Mouse (Mus musculus) MEL (cell line): ENCODE measurements around the gene Urb1. TPM values are rescaled to one million over a fixed set of nuclear protein-coding genes. Genes with fewer than 3 reads are reported as not detected.

Source experiments
- DNase-seq: peaks from one replicate; pipeline ENCODE4 v3.0.0; 2011; ENCODE audit warnings: low read depth, low spot score
- H3K27ac ChIP-seq: 2 replicates; pipeline ENCODE4 v1.5.1; 2012; ENCODE audit warnings: low read depth, mild to moderate bottlenecking, control low read depth, low read length, moderate library complexity; ENCODE audit not compliant: control insufficient read depth
- H3K27me3 ChIP-seq, 2 experiments: fragments of 150-350 bp in 1 of 2; sonication (generic) in 1 of 2; 2 replicates each; pipeline ENCODE4 v1.6.1; 2012; ENCODE audit warnings: low read length in 2 of 2, mild to moderate bottlenecking in 2 of 2, improper control_type of control experiment in 1 of 2, moderate library complexity in 1 of 2; ENCODE audit not compliant: insufficient read depth in 2 of 2, control insufficient read depth in 1 of 2
- H3K36me3 ChIP-seq, 2 experiments: 2 replicates each; pipeline ENCODE4 v1.6.1; 2012 to 2014; ENCODE audit warnings: low read length in 2 of 2, improper control_type of control experiment in 1 of 2, inconsistent platforms in 1 of 2, mild to moderate bottlenecking in 1 of 2; ENCODE audit not compliant: insufficient read depth in 2 of 2, control insufficient read depth in 1 of 2
- H3K4me1 ChIP-seq, 2 experiments: fragments of 150-350 bp in 1 of 2; sonication (generic) in 1 of 2; 2 replicates each; pipeline ENCODE4 v1.6.1; 2012; ENCODE audit warnings: low read length in 2 of 2, improper control_type of control experiment in 1 of 2, mild to moderate bottlenecking in 1 of 2; ENCODE audit not compliant: insufficient read depth in 2 of 2, control insufficient read depth in 1 of 2
- H3K4me3 ChIP-seq, 2 experiments: fragments of 150-350 bp in 1 of 2; sonication (generic) in 1 of 2; 2 replicates each; pipeline ENCODE4 v1.5.1; 2012; ENCODE audit warnings: low read depth in 2 of 2, low read length in 2 of 2, mild to moderate bottlenecking in 2 of 2, moderate library complexity in 2 of 2, control low read depth in 1 of 2, improper control_type of control experiment in 1 of 2; ENCODE audit not compliant: control insufficient read depth in 1 of 2, insufficient read depth in 1 of 2
- H3K79me2 ChIP-seq: 2 replicates; pipeline ENCODE4 v1.6.1; 2012; ENCODE audit warnings: mild to moderate bottlenecking, low read length, moderate library complexity; ENCODE audit not compliant: control insufficient read depth, poor library complexity, insufficient read depth
- H3K9ac ChIP-seq: 2 replicates; pipeline ENCODE4 v1.6.1; 2012; ENCODE audit warnings: low read depth, mild to moderate bottlenecking, control low read depth, low read length, moderate library complexity; ENCODE audit not compliant: control insufficient read depth, poor library complexity, severe bottlenecking
- H3K9me3 ChIP-seq: fragments of 150-350 bp; sonication (generic); replicated peaks from 2 replicates; pipeline ENCODE4 v1.6.1; 2012; ENCODE audit warnings: mild to moderate bottlenecking, low read length, improper control_type of control experiment, moderate library complexity; ENCODE audit not compliant: insufficient read depth
- CHD1 ChIP-seq: IDR thresholded peaks from 2 replicates; pipeline ENCODE4 v1.6.1; 2012; ENCODE audit warnings: low read depth, mild to moderate bottlenecking, inconsistent platforms, low read length, improper control_type of control experiment
- E2F4 ChIP-seq: IDR thresholded peaks from 2 replicates; pipeline ENCODE4 v1.6.1; 2011; ENCODE audit warnings: low read depth, low read length, improper control_type of control experiment, borderline replicate concordance
- ELF1 ChIP-seq: IDR thresholded peaks from 2 replicates; pipeline ENCODE4 v1.6.1; 2014; ENCODE audit warnings: low read depth, mild to moderate bottlenecking, inconsistent platforms, low read length, improper control_type of control experiment, moderate library complexity
- ETS1 ChIP-seq: IDR thresholded peaks from 2 replicates; pipeline ENCODE4 v1.6.1; 2012; ENCODE audit warnings: low read depth, mild to moderate bottlenecking, inconsistent platforms, low read length, improper control_type of control experiment, moderate library complexity
- HCFC1 ChIP-seq: IDR thresholded peaks from 2 replicates; pipeline ENCODE4 v1.6.1; 2012; ENCODE audit warnings: low read depth, mild to moderate bottlenecking, inconsistent platforms, low read length, improper control_type of control experiment, moderate library complexity
- KAT2A ChIP-seq: conservative IDR thresholded peaks from 2 replicates; pipeline ENCODE4 v1.6.1; 2012; ENCODE audit warnings: low read depth, low read length, improper control_type of control experiment, inconsistent platforms
- MAFK ChIP-seq: IDR thresholded peaks from 2 replicates; pipeline ENCODE4 v1.6.1; 2011; ENCODE audit warnings: low read depth, mild to moderate bottlenecking, low read length, improper control_type of control experiment, borderline replicate concordance
- MAX ChIP-seq: IDR thresholded peaks from 2 replicates; pipeline ENCODE4 v1.6.1; 2011; ENCODE audit warnings: low read length, improper control_type of control experiment
- MXI1 ChIP-seq: IDR thresholded peaks from 2 replicates; pipeline ENCODE4 v1.6.1; 2011; ENCODE audit warnings: mild to moderate bottlenecking, low read depth, low read length, improper control_type of control experiment
- MYB ChIP-seq: IDR thresholded peaks from 2 replicates; pipeline ENCODE4 v1.6.1; 2011; ENCODE audit warnings: mild to moderate bottlenecking, low read depth, low read length, improper control_type of control experiment
- MYC ChIP-seq: IDR thresholded peaks from 2 replicates; pipeline ENCODE4 v1.6.1; 2011; ENCODE audit warnings: low read depth, mild to moderate bottlenecking, low read length, improper control_type of control experiment, moderate library complexity
- NELFE ChIP-seq: IDR thresholded peaks from 2 replicates; pipeline ENCODE4 v1.6.1; 2011; ENCODE audit warnings: low read depth, low read length, improper control_type of control experiment
- NRF1 ChIP-seq: IDR thresholded peaks from 2 replicates; pipeline ENCODE4 v1.6.1; 2014; ENCODE audit warnings: low read depth, mild to moderate bottlenecking, inconsistent platforms, low read length, improper control_type of control experiment, moderate library complexity; ENCODE audit not compliant: poor library complexity, insufficient read depth, severe bottlenecking
- POLR2A ChIP-seq, 2 experiments: IDR thresholded peaks; 2 replicates each; pipeline ENCODE4 v1.6.1; 2011 to 2012; ENCODE audit warnings: low read length in 2 of 2, mild to moderate bottlenecking in 2 of 2, control low read depth in 1 of 2, improper control_type of control experiment in 1 of 2, low read depth in 1 of 2, moderate library complexity in 1 of 2; ENCODE audit not compliant: control insufficient read depth in 1 of 2, insufficient read depth in 1 of 2, poor library complexity in 1 of 2
- POLR2AphosphoS2 ChIP-seq: IDR thresholded peaks from 2 replicates; pipeline ENCODE4 v1.6.1; 2011; ENCODE audit warnings: low read length, improper control_type of control experiment
- POLR2AphosphoS5 ChIP-seq: IDR thresholded peaks from 2 replicates; pipeline ENCODE4 v1.6.1; 2012; ENCODE audit warnings: low read depth, borderline replicate concordance, mild to moderate bottlenecking, inconsistent platforms, low read length, moderate library complexity, mixed read lengths
- SIN3A ChIP-seq: IDR thresholded peaks from 2 replicates; pipeline ENCODE4 v1.6.1; 2012; ENCODE audit warnings: low read length, improper control_type of control experiment, inconsistent platforms
- SMC3 ChIP-seq: IDR thresholded peaks from 2 replicates; pipeline ENCODE4 v1.6.1; 2011; ENCODE audit warnings: low read depth, low read length, improper control_type of control experiment
- TBP ChIP-seq: IDR thresholded peaks from 2 replicates; pipeline ENCODE4 v1.8.0; 2011; ENCODE audit warnings: low read depth, low read length, improper control_type of control experiment
- ZKSCAN1 ChIP-seq: IDR thresholded peaks from 2 replicates; pipeline ENCODE4 v1.6.1; 2012; ENCODE audit warnings: low read depth, mild to moderate bottlenecking, inconsistent platforms, low read length, improper control_type of control experiment, moderate library complexity
- ZMIZ1 ChIP-seq: IDR thresholded peaks from 2 replicates; pipeline ENCODE4 v1.6.1; 2012; ENCODE audit warnings: low read depth, mild to moderate bottlenecking, inconsistent platforms, low read length, improper control_type of control experiment, moderate library complexity
- ZNF384 ChIP-seq: IDR thresholded peaks from 2 replicates; pipeline ENCODE4 v1.6.1; 2012; ENCODE audit warnings: low read depth, mild to moderate bottlenecking, inconsistent platforms, low read length, improper control_type of control experiment
- polyA plus RNA-seq, 2 experiments: library from polyadenylated mRNA; stranded (reverse) in 1 of 2; unstranded in 1 of 2; fragments of >175 nt in 1 of 2; fragments of >200 nt in 1 of 2; gene quantifications; 2 replicates each; pipeline versions ENCODE4 v1.2.1 to v1.2.4; 2012; ENCODE audit warnings: low replicate concordance in 2 of 2, low read depth in 1 of 2; ENCODE audit not compliant: insufficient read length in 2 of 2, insufficient read depth in 1 of 2, missing spikeins in 1 of 2
- total RNA-seq: library from RNA; depleted of rRNA; stranded (reverse); fragments of 300-350 nt; gene quantifications from 2 replicates; pipeline ENCODE4 v1.2.3, GENCODE M21; 2012

Gene Urb1
- total and polyA plus RNA-seq, 3 experiments, result 26.2 to 36.7 (median 35.3) TPM

DNA sequence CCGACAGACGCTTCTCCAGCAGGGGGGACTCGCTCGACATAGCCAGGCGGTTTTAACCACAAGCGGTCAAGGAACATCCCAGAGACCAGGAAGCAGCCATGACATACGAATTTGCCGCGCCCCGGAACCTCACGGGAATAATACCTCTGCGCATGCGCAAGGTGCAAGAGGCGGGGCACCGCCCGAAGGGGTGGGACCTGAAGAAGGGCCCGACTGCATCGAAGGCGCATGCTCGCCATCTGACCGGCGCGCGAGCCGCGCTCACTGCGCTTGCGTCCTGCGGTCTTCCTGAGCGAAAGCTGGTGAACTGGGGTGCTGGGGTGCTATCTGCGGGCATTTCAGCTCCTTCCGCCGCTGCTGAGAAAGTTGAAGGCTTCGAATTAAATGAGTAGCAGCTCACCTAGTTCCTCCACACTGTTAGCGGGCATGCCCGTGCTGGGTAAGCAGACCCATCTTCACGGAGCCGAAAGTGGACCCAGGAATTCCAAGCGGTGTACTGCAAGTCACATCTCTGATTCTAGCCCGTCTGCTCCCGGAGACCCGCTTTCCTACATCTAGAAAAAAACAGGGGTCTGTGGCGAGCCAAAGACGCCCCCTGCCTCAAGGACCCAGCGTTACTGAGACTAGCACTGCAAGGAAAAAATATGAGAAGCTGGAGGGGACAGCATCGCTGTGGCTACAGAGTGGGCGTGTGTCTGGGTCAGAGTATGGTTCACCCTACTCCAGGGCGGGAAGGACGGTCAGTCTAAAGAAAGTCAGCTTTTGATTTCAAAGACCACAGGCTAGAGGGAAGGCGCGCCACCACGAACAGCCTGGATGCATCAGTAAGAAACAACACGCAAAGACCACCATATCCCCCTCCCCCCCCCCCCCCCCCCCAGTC, 82.7 kb downstream of the Urb1 start, which contains the start of gene Mis18a:
Gene Mis18a, minus strand, starts transcription at position 172 of the 883 bp plus-strand sequence.
- H3K4me3 ChIP-seq, result peak within 1 kb of the TSS; percentile 89 to 90
- TF ChIP-seq NRF1 (peak; percentile 89), SMC3 (no peak), ZNF384 (no peak), ZKSCAN1 (no peak), MAX (no peak), MYC (0 out of 2 replicates have a peak, but pooled peaks have one; percentile 47), POLR2AphosphoS2 (peak; percentile 96), MYB (no peak), MXI1 (peak; percentile 84), ELF1 (peak; percentile 83), ETS1 (peak; percentile 5; the same call in 1 of the 2 replicates), CHD1 (no peak), MAFK (no peak), POLR2A (IDR thresholded peaks at IDR 0.05; ENCODE audit: control insufficient read depth in 1 of 2, insufficient read depth in 1 of 2, low read depth in 1 of 2, low read length in 2 of 2, poor library complexity in 1 of 2) (peak; percentile 92 to 98), NELFE (peak; percentile 98), E2F4 (peak; percentile 88; the same call in 1 of the 2 replicates), KAT2A (no peak; the same call in 1 of the 2 replicates), SIN3A (peak; percentile 91), ZMIZ1 (0 out of 2 replicates have a peak, but pooled peaks have one; percentile 91), HCFC1 (peak; percentile 79), TBP (peak; percentile 80), POLR2AphosphoS5 (no peak)
- TF ChIP-seq, all 39 proteins: peak for 13
- Histone ChIP-seq H3K27me3 (peaks cover 0 to 2% of the 10 kb centered on the region in 2 experiments; a peak in 2 of 4 replicates), H3K27ac (peak within 1 kb of the TSS; percentile 68), H3K79me2 (peaks cover 11% of the 10 kb centered on the region), H3K36me3 (peaks cover 2 to 3% of the 10 kb centered on the region in 2 experiments; a peak in 3 of 4 replicates), H3K4me1 (peaks cover 0 to 3% of the 10 kb centered on the region in 2 experiments; a peak in 2 of 4 replicates), H3K9ac (peak within 1 kb of the TSS; percentile 90), H3K9me3 (no peaks in the 10 kb centered on the region)
- DNase-seq, result peak; percentile 95
